Mouse (Mus musculus): ENCODE measurements around the gene Vars. TPM values are rescaled to one million over a fixed set of nuclear protein-coding genes. Genes with fewer than 3 reads are reported as not detected.
A peak's percentile ranks its signal among the peaks of the same experiment; 100 is the strongest.
"Not testable (repeated sequence)": the region's sequence is repeated elsewhere in the genome, so short reads cannot be mapped to it uniquely, and the experiment has no call there.

Vars gene
- total RNA-seq, 1 experiment from 2014 or later = 415 TPM

GRCm38 (mm10) chr17:34996411-34997141 is 4.2 kb upstream of the Vars start:
- no peak for ATAC-seq (replicated peaks in 1 of 2; ENCODE audit: insufficient read depth in 1 of 2, low FRiP score in 2 of 2, low TSS enrichment in 1 of 2, low read depth in 1 of 2, poor library complexity in 2 of 2, severe bottlenecking in 2 of 2)

GRCm38 (mm10) chr17:34997142-34997483 is 3.7 kb upstream of the Vars start:
- no peak for ATAC-seq (replicated peaks in 1 of 2; ENCODE audit: insufficient read depth in 1 of 2, low FRiP score in 2 of 2, low TSS enrichment in 1 of 2, low read depth in 1 of 2, poor library complexity in 2 of 2, severe bottlenecking in 2 of 2)

GRCm38 (mm10) chr17:34998526-34999430 is 2.0 kb upstream of the Vars start:
- ATAC-seq (replicated peaks in 1 of 2; ENCODE audit: insufficient read depth in 1 of 2, low FRiP score in 2 of 2, low TSS enrichment in 1 of 2, low read depth in 1 of 2, poor library complexity in 2 of 2, severe bottlenecking in 2 of 2) = no peak

GRCm38 (mm10) chr17:34999871-35000716 is 693 bp upstream of the Vars start:
- ATAC-seq (replicated peaks in 1 of 2; ENCODE audit: insufficient read depth in 1 of 2, low FRiP score in 2 of 2, low TSS enrichment in 1 of 2, low read depth in 1 of 2, poor library complexity in 2 of 2, severe bottlenecking in 2 of 2) = peak in 1 of 2 experiments; percentile 29; a peak in 2 of 4 replicates

- ATAC-seq (replicated peaks in 1 of 2; ENCODE audit: insufficient read depth in 1 of 2, low FRiP score in 2 of 2, low TSS enrichment in 1 of 2, low read depth in 1 of 2, poor library complexity in 2 of 2, severe bottlenecking in 2 of 2) = peak in 1 of 2 experiments; percentile 9; a peak in 1 of 4 replicates
Measured at GRCm38 (mm10) chr17:35001452-35002152, 815 bp downstream of the Vars start.

- ATAC-seq (replicated peaks in 1 of 2; ENCODE audit: insufficient read depth in 1 of 2, low FRiP score in 2 of 2, low TSS enrichment in 1 of 2, low read depth in 1 of 2, poor library complexity in 2 of 2, severe bottlenecking in 2 of 2) = 0 out of 4 replicates have a peak, but pooled peaks of 1 of the 2 experiments have one; percentile 5
Measured at GRCm38 (mm10) chr17:35002153-35002865, 1.5 kb downstream of the Vars start.

- no peak for ATAC-seq (replicated peaks in 1 of 2; ENCODE audit: insufficient read depth in 1 of 2, low FRiP score in 2 of 2, low TSS enrichment in 1 of 2, low read depth in 1 of 2, poor library complexity in 2 of 2, severe bottlenecking in 2 of 2)
Measured at GRCm38 (mm10) chr17:35003022-35003838, 2.4 kb downstream of the Vars start.

GRCm38 (mm10) chr17:35004075-35004717 is 3.4 kb downstream of the Vars start:
- no peak for ATAC-seq (replicated peaks in 1 of 2; ENCODE audit: insufficient read depth in 1 of 2, low FRiP score in 2 of 2, low TSS enrichment in 1 of 2, low read depth in 1 of 2, poor library complexity in 2 of 2, severe bottlenecking in 2 of 2)

- ATAC-seq (replicated peaks in 1 of 2; ENCODE audit: insufficient read depth in 1 of 2, low FRiP score in 2 of 2, low TSS enrichment in 1 of 2, low read depth in 1 of 2, poor library complexity in 2 of 2, severe bottlenecking in 2 of 2) = no peak
Measured at GRCm38 (mm10) chr17:35005158-35005557, 4.4 kb downstream of the Vars start.

- ATAC-seq (replicated peaks in 1 of 2; ENCODE audit: insufficient read depth in 1 of 2, low FRiP score in 2 of 2, low TSS enrichment in 1 of 2, low read depth in 1 of 2, poor library complexity in 2 of 2, severe bottlenecking in 2 of 2) = not testable (repeated sequence)
Measured at GRCm38 (mm10) chr17:35005902-35006301, 5.1 kb downstream of the Vars start.

GRCm38 (mm10) chr17:35007387-35007991 is 6.7 kb downstream of the Vars start:
- no peak for ATAC-seq (replicated peaks in 1 of 2; ENCODE audit: insufficient read depth in 1 of 2, low FRiP score in 2 of 2, low TSS enrichment in 1 of 2, low read depth in 1 of 2, poor library complexity in 2 of 2, severe bottlenecking in 2 of 2)

GRCm38 (mm10) chr17:35009586-35009985 is 8.8 kb downstream of the Vars start:
- ATAC-seq (replicated peaks in 1 of 2; ENCODE audit: insufficient read depth in 1 of 2, low FRiP score in 2 of 2, low TSS enrichment in 1 of 2, low read depth in 1 of 2, poor library complexity in 2 of 2, severe bottlenecking in 2 of 2) = no peak

- ATAC-seq (replicated peaks in 1 of 2; ENCODE audit: insufficient read depth in 1 of 2, low FRiP score in 2 of 2, low TSS enrichment in 1 of 2, low read depth in 1 of 2, poor library complexity in 2 of 2, severe bottlenecking in 2 of 2) = no peak
Measured at GRCm38 (mm10) chr17:35011440-35011839, 10.7 kb downstream of the Vars start.

- no peak for ATAC-seq (replicated peaks in 1 of 2; ENCODE audit: insufficient read depth in 1 of 2, low FRiP score in 2 of 2, low TSS enrichment in 1 of 2, low read depth in 1 of 2, poor library complexity in 2 of 2, severe bottlenecking in 2 of 2)
Measured at GRCm38 (mm10) chr17:35012430-35012829, 11.6 kb downstream of the Vars start.

- ATAC-seq (replicated peaks in 1 of 2; ENCODE audit: insufficient read depth in 1 of 2, low FRiP score in 2 of 2, low TSS enrichment in 1 of 2, low read depth in 1 of 2, poor library complexity in 2 of 2, severe bottlenecking in 2 of 2) = no peak
Measured at GRCm38 (mm10) chr17:35013221-35013620, 12.4 kb downstream of the Vars start.
